Mouse (Mus musculus): ENCODE results near the gene Ubp1. TPM values are rescaled to one million over a fixed set of nuclear protein-coding genes. Genes with fewer than 3 reads are reported as not detected.
"Not testable (repeated sequence)": the region's sequence is repeated elsewhere in the genome, so short reads cannot be mapped to it uniquely, and the experiment has no call there.

Ubp1 gene
- 41.9 and 42.0 TPM in 2 replicates for polyA plus RNA-seq (2015; fragmentation: Nextera tagmentation; extraction: Ambion mirVana)

DNA sequence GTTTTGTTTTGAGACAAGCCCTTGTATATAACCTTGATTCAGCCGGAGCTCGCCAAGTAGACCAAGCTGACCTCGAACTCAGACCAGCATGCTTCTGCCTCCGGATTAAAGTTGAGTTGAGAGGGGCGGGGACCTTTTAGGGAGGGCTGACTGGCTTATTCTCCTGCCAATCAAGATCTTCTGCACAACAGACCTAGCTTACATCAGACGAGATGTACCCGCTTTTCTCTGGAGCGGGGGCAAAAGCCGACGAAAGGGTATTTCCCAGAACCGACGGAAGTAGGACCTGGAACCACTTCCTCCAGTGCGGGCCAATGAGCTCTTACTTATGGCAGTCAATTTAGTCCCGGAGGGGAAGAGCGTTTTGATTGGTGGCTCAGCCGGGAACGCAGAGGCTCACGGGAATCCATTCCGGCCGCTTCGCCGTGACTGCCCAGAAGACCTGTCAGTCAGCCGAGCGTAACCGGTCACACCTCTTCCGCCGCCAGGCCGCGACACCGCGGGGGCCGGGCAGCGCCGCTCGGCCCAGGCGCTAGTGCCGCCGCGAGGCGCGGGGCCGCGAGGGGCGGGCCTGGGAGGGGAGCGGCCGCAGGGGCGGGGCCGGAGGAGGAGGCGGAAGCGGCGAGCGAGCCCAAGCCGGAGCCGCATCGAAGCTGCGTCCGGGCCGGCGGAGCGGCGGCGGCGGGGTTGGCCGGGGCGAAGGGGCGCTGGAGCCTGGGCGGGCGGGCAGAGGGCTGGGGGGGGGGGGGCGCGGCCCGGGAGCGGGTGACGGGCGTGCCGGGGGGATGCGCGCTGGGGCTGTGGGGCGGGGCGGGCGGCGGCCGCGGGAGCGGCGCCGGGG lies at the start of gene Ubp1:
Gene Ubp1 (plus strand): TSS at position 401 of the 841 bp plus-strand sequence.
- H3K27me3 ChIP-seq (ENCODE audit: control insufficient read depth, insufficient read depth, low read depth, low read length), result no peaks in the 10 kb centered on the region
- ATAC-seq (ENCODE audit: low read depth), result peak; percentile 97
- H3K4me3 ChIP-seq (ENCODE audit: low read depth, low read length), result peak within 1 kb of the TSS; percentile 96
- peak within 1 kb of the TSS; percentile 97 for H3K27ac ChIP-seq (ENCODE audit: low read length)
- H3K9ac ChIP-seq (ENCODE audit: low read depth, low read length), result peak within 1 kb of the TSS; percentile 99
- H3K4me1 ChIP-seq (ENCODE audit: control insufficient read depth, low read depth, low read length), result peaks cover 31% of the 10 kb centered on the region
- peak within 1 kb of the TSS; percentile 92 for H3K4me2 ChIP-seq (ENCODE audit: low read depth, low read length)
- no peaks in the 10 kb centered on the region for H3K9me3 ChIP-seq (replicated peaks; ENCODE audit: control insufficient read depth, low read length)
- H3K36me3 ChIP-seq (ENCODE audit: control insufficient read depth, insufficient read depth), result no peaks in the 10 kb centered on the region
- under 1% methylated on average over 42 of the region's 86 CpGs for WGBS (ENCODE audit: insufficient replicate concordance)

DNA sequence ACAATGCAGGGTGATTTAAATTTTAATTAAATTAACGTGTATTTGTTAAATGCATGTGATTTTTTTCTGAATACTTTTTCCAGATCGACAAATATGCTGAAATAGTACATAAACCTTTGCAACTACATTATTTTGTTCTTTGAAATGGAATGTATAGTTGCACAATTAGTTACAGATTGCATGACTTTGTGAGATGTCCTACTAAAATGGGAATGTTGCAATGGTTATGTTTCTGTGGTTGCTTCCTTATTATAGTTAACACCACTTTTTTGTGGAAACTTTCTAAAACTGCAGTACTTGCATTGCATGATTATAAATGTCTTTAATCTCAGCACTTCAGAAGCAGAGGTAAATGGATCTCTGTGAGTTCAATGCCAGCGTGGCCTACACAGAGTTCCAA lies 35.8 kb upstream of the Ubp1 start:
- no peak overlapping the region for H3K4me2 ChIP-seq (ENCODE audit: low read depth, low read length)
- no peak for ATAC-seq (ENCODE audit: low read depth)
- H3K9ac ChIP-seq (ENCODE audit: low read depth, low read length), result no peak overlapping the region
- no peaks in the 10 kb centered on the region for H3K27me3 ChIP-seq (ENCODE audit: control insufficient read depth, insufficient read depth, low read depth, low read length)
- no peak overlapping the region for H3K4me3 ChIP-seq (ENCODE audit: low read depth, low read length)
- H3K27ac ChIP-seq (ENCODE audit: low read length), result no peak overlapping the region
- H3K36me3 ChIP-seq (ENCODE audit: control insufficient read depth, insufficient read depth), result peaks cover 3% of the 10 kb centered on the region
- no peaks in the 10 kb centered on the region for H3K4me1 ChIP-seq (ENCODE audit: control insufficient read depth, low read depth, low read length)
- no peaks in the 10 kb centered on the region for H3K9me3 ChIP-seq (replicated peaks; ENCODE audit: control insufficient read depth, low read length)
- 81% methylated on average over 3 of the region's 3 CpGs for WGBS (ENCODE audit: insufficient replicate concordance)

DNA sequence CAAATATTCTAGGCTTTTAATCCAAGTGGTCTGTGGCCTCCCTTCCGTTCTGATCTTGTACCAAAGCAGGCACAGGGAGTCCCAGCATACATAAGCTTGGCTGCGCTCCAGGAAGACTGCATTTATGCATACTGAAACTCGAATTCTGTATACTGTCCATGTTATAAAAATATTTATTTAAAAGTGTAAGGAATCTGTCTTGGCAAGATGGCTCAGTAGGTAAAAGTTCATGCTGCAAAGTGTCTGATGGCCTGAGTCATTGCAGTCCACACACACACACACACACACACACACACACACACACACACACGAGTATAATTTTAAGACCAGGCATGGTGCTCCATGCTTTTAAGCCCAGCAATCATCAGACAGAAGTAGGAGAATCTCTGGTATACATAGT lies 27.6 kb upstream of the Ubp1 start:
- Histone ChIP-seq H3K4me2 (ENCODE audit: low read depth, low read length) (no peak overlapping the region), H3K36me3 (ENCODE audit: control insufficient read depth, insufficient read depth) (peaks cover 9% of the 10 kb centered on the region), H3K27me3 (ENCODE audit: control insufficient read depth, insufficient read depth, low read depth, low read length) (no peaks in the 10 kb centered on the region), H3K4me3 (ENCODE audit: low read depth, low read length) (no peak overlapping the region), H3K9ac (ENCODE audit: low read depth, low read length) (no peak overlapping the region), H3K4me1 (ENCODE audit: control insufficient read depth, low read depth, low read length) (no peaks in the 10 kb centered on the region), H3K27ac (ENCODE audit: low read length) (no peak overlapping the region), H3K9me3 (replicated peaks; ENCODE audit: control insufficient read depth, low read length) (no peaks in the 10 kb centered on the region)
- WGBS (ENCODE audit: insufficient replicate concordance), result 70% methylated on average over 4 of the region's 4 CpGs
- ATAC-seq (ENCODE audit: low read depth), result no peak

DNA sequence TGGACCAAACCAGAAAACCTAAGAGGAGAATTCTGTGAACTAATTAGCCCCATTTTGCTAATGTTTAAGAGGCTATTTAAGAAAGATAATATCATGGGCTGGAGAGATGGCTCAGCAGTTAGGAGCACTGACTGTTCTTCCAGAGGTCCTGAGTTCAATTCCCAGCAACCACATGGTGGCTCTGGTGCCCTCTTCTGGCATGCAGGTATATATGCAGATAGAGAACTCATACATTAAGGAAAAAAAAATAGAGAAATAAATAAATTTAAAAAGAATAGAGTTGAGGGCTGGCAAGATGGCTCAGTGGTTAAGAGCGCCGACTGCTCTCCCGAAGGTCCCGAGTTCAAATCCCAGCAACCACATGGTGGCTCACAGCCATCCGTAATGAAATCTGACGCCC lies 26.4 kb upstream of the Ubp1 start:
- ATAC-seq (ENCODE audit: low read depth); H3K4me1 ChIP-seq (ENCODE audit: control insufficient read depth, low read depth, low read length); H3K9ac ChIP-seq (ENCODE audit: low read depth, low read length); H3K27me3 ChIP-seq (ENCODE audit: control insufficient read depth, insufficient read depth, low read depth, low read length); H3K27ac ChIP-seq (ENCODE audit: low read length); H3K4me3 ChIP-seq (ENCODE audit: low read depth, low read length); H3K9me3 ChIP-seq (replicated peaks; ENCODE audit: control insufficient read depth, low read length); H3K4me2 ChIP-seq (ENCODE audit: low read depth, low read length): not testable (repeated sequence)
- 91% methylated on average over 6 of the region's 6 CpGs for whole genome bisulfite sequencing (ENCODE audit: insufficient replicate concordance)
- peaks cover 14% of the 10 kb centered on the region for H3K36me3 ChIP-seq (ENCODE audit: control insufficient read depth, insufficient read depth)

DNA sequence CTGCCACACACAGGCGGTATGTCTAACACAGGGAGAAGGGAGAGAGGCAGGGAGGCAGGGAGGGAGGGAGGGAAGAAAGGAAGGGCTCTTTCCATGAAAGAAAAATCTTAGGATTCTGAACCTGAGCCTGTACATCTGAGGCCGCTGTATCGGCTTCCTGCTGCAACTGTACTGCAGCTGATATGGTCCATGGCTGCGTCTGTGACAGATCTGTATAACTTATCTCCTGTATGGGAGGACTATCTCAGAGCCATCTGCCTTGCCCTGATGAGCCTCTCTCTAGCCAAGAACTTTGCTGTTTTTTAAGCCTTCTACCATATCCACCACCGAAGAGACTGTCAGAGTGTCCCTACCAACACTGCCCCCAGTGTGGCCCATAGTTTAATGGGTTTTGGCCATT lies 14.9 kb upstream of the Ubp1 start:
- Histone ChIP-seq H3K4me1 (ENCODE audit: control insufficient read depth, low read depth, low read length) (peaks cover 19% of the 10 kb centered on the region), H3K4me2 (ENCODE audit: low read depth, low read length) (peak overlapping the region; percentile 54), H3K36me3 (ENCODE audit: control insufficient read depth, insufficient read depth) (peaks cover 4% of the 10 kb centered on the region; the same call in 1 of the 2 replicates), H3K9ac (ENCODE audit: low read depth, low read length) (no peak overlapping the region), H3K4me3 (ENCODE audit: low read depth, low read length) (no peak overlapping the region), H3K27ac (ENCODE audit: low read length) (peak overlapping the region; percentile 71), H3K9me3 (replicated peaks; ENCODE audit: control insufficient read depth, low read length) (no peaks in the 10 kb centered on the region), H3K27me3 (ENCODE audit: control insufficient read depth, insufficient read depth, low read depth, low read length) (no peaks in the 10 kb centered on the region)
- whole genome bisulfite sequencing (ENCODE audit: insufficient replicate concordance), result 32% methylated on average over 5 of the region's 5 CpGs
- peak; percentile 99 for ATAC-seq (ENCODE audit: low read depth)

DNA sequence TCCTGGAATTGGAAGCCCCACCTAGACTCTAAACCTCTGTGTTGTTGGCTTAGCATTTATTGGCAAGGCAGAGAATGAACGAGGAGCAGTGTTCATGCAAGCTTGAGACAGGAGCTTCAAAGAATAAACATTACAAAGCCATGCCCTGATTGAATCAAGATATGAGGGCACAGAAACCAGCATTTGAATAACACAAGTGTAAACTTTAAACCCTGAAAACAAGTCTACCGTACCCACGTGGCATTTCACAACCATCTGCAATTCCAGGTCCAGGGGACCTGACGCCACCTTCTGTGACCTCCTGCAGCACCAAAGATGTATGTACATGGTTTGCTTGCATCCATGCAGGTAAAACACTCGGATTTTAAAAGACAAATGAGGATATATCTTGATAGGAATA lies 8.1 kb upstream of the Ubp1 start:
- Histone ChIP-seq H3K27me3 (ENCODE audit: control insufficient read depth, insufficient read depth, low read depth, low read length) (no peaks in the 10 kb centered on the region), H3K9me3 (replicated peaks; ENCODE audit: control insufficient read depth, low read length) (no peaks in the 10 kb centered on the region), H3K36me3 (ENCODE audit: control insufficient read depth, insufficient read depth) (peaks cover 3% of the 10 kb centered on the region; the same call in 1 of the 2 replicates), H3K4me2 (ENCODE audit: low read depth, low read length) (no peak overlapping the region), H3K9ac (ENCODE audit: low read depth, low read length) (no peak overlapping the region), H3K27ac (ENCODE audit: low read length) (no peak overlapping the region), H3K4me3 (ENCODE audit: low read depth, low read length) (no peak overlapping the region), H3K4me1 (ENCODE audit: control insufficient read depth, low read depth, low read length) (no peaks in the 10 kb centered on the region)
- ATAC-seq (ENCODE audit: low read depth), result no peak
- 79% methylated on average over 5 of the region's 5 CpGs for WGBS (ENCODE audit: insufficient replicate concordance)

DNA sequence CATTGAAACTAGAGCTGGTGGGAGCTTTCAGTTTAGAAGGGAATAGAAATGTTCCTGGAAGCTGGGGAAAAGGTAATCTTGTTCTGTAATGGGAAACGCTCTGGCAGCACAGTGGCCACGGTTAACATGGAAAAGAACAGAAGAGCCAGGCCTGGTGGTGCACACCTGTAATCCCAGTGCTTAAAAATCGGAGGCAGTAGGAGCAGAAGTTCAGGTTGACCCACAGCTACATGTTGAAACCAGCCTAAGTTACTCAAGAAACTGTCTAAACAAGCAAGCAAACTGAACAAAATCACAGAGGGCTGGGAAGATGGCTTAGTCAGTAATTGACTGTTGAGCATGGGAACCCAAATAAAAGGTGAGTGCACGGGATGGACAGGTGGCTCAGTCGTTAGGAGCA lies 5.9 kb upstream of the Ubp1 start:
- H3K9ac ChIP-seq (ENCODE audit: low read depth, low read length), result no peak overlapping the region
- H3K4me2 ChIP-seq (ENCODE audit: low read depth, low read length), result no peak overlapping the region
- H3K4me3 ChIP-seq (ENCODE audit: low read depth, low read length), result no peak overlapping the region
- no peaks in the 10 kb centered on the region for H3K36me3 ChIP-seq (ENCODE audit: control insufficient read depth, insufficient read depth)
- no peaks in the 10 kb centered on the region for H3K27me3 ChIP-seq (ENCODE audit: control insufficient read depth, insufficient read depth, low read depth, low read length)
- WGBS (ENCODE audit: insufficient replicate concordance), result 79% methylated on average over 5 of the region's 5 CpGs
- H3K4me1 ChIP-seq (ENCODE audit: control insufficient read depth, low read depth, low read length), result peaks cover 4% of the 10 kb centered on the region
- no peak overlapping the region for H3K27ac ChIP-seq (ENCODE audit: low read length)
- ATAC-seq (ENCODE audit: low read depth), result no peak
- H3K9me3 ChIP-seq (replicated peaks; ENCODE audit: control insufficient read depth, low read length), result no peaks in the 10 kb centered on the region

DNA sequence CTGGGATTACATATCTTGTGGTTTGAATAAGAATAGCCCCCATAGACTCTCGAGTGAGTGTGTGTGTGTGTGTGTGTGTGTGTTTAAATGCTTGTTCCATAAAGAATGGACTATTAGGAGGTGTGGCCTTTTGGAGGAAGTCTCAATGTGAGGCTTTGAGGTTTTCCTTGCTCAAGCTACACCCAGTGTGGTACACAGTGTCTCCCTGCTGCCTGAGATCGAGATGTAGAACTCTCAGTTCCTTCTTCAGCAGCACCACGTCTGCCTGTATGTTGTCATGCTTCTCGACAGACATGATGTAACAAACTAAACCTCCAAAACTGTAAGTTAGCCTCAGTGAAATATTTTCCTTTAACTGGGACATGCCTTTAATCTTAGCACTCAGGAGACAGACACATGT lies 2.1 kb upstream of the Ubp1 start:
- Histone ChIP-seq H3K36me3 (ENCODE audit: control insufficient read depth, insufficient read depth) (no peaks in the 10 kb centered on the region), H3K27me3 (ENCODE audit: control insufficient read depth, insufficient read depth, low read depth, low read length) (no peaks in the 10 kb centered on the region), H3K9me3 (replicated peaks; ENCODE audit: control insufficient read depth, low read length) (no peaks in the 10 kb centered on the region), H3K4me3 (ENCODE audit: low read depth, low read length) (no peak overlapping the region), H3K27ac (ENCODE audit: low read length) (peak overlapping the region; percentile 46), H3K4me2 (ENCODE audit: low read depth, low read length) (no peak overlapping the region), H3K9ac (ENCODE audit: low read depth, low read length) (no peak overlapping the region), H3K4me1 (ENCODE audit: control insufficient read depth, low read depth, low read length) (peaks cover 17% of the 10 kb centered on the region)
- no peak for ATAC-seq (ENCODE audit: low read depth)
- WGBS (ENCODE audit: insufficient replicate concordance), result 15% methylated on average over 4 of the region's 4 CpGs

DNA sequence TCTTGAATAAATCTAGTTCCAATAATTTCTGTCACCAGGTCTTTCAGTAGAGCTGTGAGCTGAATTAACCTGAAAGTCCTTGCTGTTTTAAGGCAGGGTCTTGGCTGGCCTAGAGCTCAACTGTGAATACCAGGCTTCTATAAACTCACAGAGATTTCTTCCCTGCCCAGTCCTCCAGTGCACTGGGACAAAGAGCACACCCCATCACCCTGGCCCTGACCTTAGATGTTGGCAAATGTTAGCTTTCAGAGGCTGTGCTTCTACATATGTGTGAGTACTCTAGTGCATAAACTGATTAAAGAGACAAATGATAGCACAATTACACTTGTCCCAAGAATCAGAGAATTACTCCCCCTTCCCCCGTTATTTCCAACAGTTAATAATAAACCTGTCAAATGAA lies 1.1 kb upstream of the Ubp1 start:
- Histone ChIP-seq H3K9ac (ENCODE audit: low read depth, low read length) (no peak overlapping the region), H3K27ac (ENCODE audit: low read length) (peak overlapping the region; percentile 97)

More for the DNA sequence above, 1.1 kb upstream of the Ubp1 start:
- no peaks in the 10 kb centered on the region for H3K9me3 ChIP-seq (replicated peaks; ENCODE audit: control insufficient read depth, low read length)
- WGBS (ENCODE audit: insufficient replicate concordance), result 76% methylated on average over 1 of the region's 1 CpGs
- peak overlapping the region; percentile 96 for H3K4me3 ChIP-seq (ENCODE audit: low read depth, low read length)
- peak overlapping the region; percentile 92 for H3K4me2 ChIP-seq (ENCODE audit: low read depth, low read length)
- no peaks in the 10 kb centered on the region for H3K27me3 ChIP-seq (ENCODE audit: control insufficient read depth, insufficient read depth, low read depth, low read length)
- no peak for ATAC-seq (ENCODE audit: low read depth)
- H3K36me3 ChIP-seq (ENCODE audit: control insufficient read depth, insufficient read depth), result no peaks in the 10 kb centered on the region
- peaks cover 23% of the 10 kb centered on the region for H3K4me1 ChIP-seq (ENCODE audit: control insufficient read depth, low read depth, low read length)
